Mouse (Mus musculus) liver, embryonic 14 days (tissue): ENCODE results near the gene Cpne9. TPM values are rescaled to one million over a fixed set of nuclear protein-coding genes. Genes with fewer than 3 reads are reported as not detected.

Experiments used
- polyA plus RNA-seq: library from polyadenylated mRNA; depleted of rRNA; stranded (reverse); fragments of >200 nt; gene quantifications from 2 replicates; pipeline ENCODE4 v1.2.3, GENCODE M21; 2012; rRNA removed

Cpne9 gene
- 0.01 and 0.02 TPM in 2 replicates for polyA plus RNA-seq

GRCm38 (mm10) chr6:113282101-113282802, at the start of gene Cpne9:
Gene Cpne9, plus strand, starts transcription at chr6:113282307.

GRCm38 (mm10) chr6:113237542-113238270, 44.4 kb upstream of the Cpne9 start, which contains the start of gene Mtmr14:
Gene Mtmr14, plus strand, starts transcription at chr6:113237843.

GRCm38 (mm10) chr6:113306986-113307349, 24.9 kb downstream of the Cpne9 start, which contains the start of gene Brpf1:
Gene Brpf1, plus strand, starts transcription at chr6:113307137.

GRCm38 (mm10) chr6:113326533-113327315, 44.6 kb downstream of the Cpne9 start, which contains the start of gene Ogg1:
Gene Ogg1, plus strand, starts transcription at chr6:113326972.

GRCm38 (mm10) chr6:113343177-113344092, 61.3 kb downstream of the Cpne9 start, which contains the start of gene Camk1:
Gene Camk1, minus strand, starts transcription at chr6:113343984.

Other genes starting within 250 kb of the Cpne9 start
- 18.2 and 23.5 TPM in 2 replicates for gene Thumpd3, start 236.1 kb upstream of the Cpne9 start, polyA plus RNA-seq
- 11.2 and 13.9 TPM in 2 replicates for gene Setd5, start 204.9 kb upstream of the Cpne9 start, polyA plus RNA-seq
- 0.02 TPM in 2 replicates for gene Lhfpl4, start 86.9 kb upstream of the Cpne9 start, polyA plus RNA-seq
- gene Mtmr14, start 44.5 kb upstream of the Cpne9 start, polyA plus RNA-seq = 10.2 and 11.7 TPM in 2 replicates
- 10.3 and 12.5 TPM in 2 replicates for gene Brpf1, start 24.8 kb downstream of the Cpne9 start, polyA plus RNA-seq
- gene Ogg1, start 44.7 kb downstream of the Cpne9 start, polyA plus RNA-seq = 7.3 and 8.2 TPM in 2 replicates
- gene Camk1, start 61.7 kb downstream of the Cpne9 start, polyA plus RNA-seq = 8.9 and 9.5 TPM in 2 replicates
- gene Tada3, start 95.6 kb downstream of the Cpne9 start, polyA plus RNA-seq = 14.0 and 15.7 TPM in 2 replicates
- 39.9 and 50.0 TPM in 2 replicates for gene Arpc4, start 95.8 kb downstream of the Cpne9 start, polyA plus RNA-seq
- 1.7 and 2.2 TPM in 2 replicates for gene Ttll3, start 107.0 kb downstream of the Cpne9 start, polyA plus RNA-seq
- 10.2 and 11.6 TPM in 2 replicates for gene Rpusd3, start 137.0 kb downstream of the Cpne9 start, polyA plus RNA-seq
- 0.02 TPM in 1 of 2 replicates, not detected in the other for gene Cidec, start 153.5 kb downstream of the Cpne9 start, polyA plus RNA-seq
- gene Jagn1, start 160.3 kb downstream of the Cpne9 start, polyA plus RNA-seq = 21.3 and 24.6 TPM in 2 replicates
- 0.08 and 0.14 TPM in 2 replicates for gene Il17re, start 176.2 kb downstream of the Cpne9 start, polyA plus RNA-seq
- gene Il17rc, start 189.1 kb downstream of the Cpne9 start, polyA plus RNA-seq = 3.1 and 3.4 TPM in 2 replicates
- 2.8 and 3.3 TPM in 2 replicates for gene Creld1, start 201.0 kb downstream of the Cpne9 start, polyA plus RNA-seq
- gene Prrt3, start 219.6 kb downstream of the Cpne9 start, polyA plus RNA-seq = 0.01 TPM in 1 of 2 replicates, not detected in the other
- gene Emc3, start 249.3 kb downstream of the Cpne9 start, polyA plus RNA-seq = 19.8 and 23.1 TPM in 2 replicates
- gene Fancd2, start 249.4 kb downstream of the Cpne9 start, polyA plus RNA-seq = 7.8 and 9.5 TPM in 2 replicates